Mouse (Mus musculus) small intestine, adult 2 months (tissue): ENCODE measurements at regions not wholly inside any gene's neighbourhood (a gene's known extent, or its start where the extent isn't known, plus 50 kb on each side); places are given as distances from the start of the nearest gene placed in this dataset.

Source experiments
- CTCF ChIP-seq: fragments of 200-500 bp; IDR thresholded peaks from 2 replicates; pipeline ENCODE4 v1.5.1; 2012; ENCODE audit warnings: low read depth, mild to moderate bottlenecking, control low read depth, inconsistent platforms, low read length, moderate library complexity, mixed read lengths; ENCODE audit not compliant: insufficient replicate concordance, insufficient read length; ENCODE audit errors: extremely low read depth
- POLR2A ChIP-seq: fragments of 200-500 bp; IDR thresholded peaks from 2 replicates; pipeline ENCODE4 v1.6.1; 2012; ENCODE audit warnings: low read depth, mild to moderate bottlenecking, control low read depth, inconsistent platforms, low read length, moderate library complexity

GRCm38 (mm10) chr7:129941311-129942029, 349.8 kb downstream of the Wdr11 start:
- TF ChIP-seq CTCF (no peak), POLR2A (no peak)
